Mouse (Mus musculus) liver, embryonic 13.5 days (tissue): ENCODE data around the gene Trem2. TPM values are rescaled to one million over a fixed set of nuclear protein-coding genes. Genes with fewer than 3 reads are reported as not detected.

Experiments used
- ATAC-seq: fragments of 200-750 bp; cut with Nextera tagmentation; 2 replicates; pipeline ENCODE4 v1.8.0; 2017; ENCODE audit warnings: low read depth, mild to moderate bottlenecking, moderate number of reproducible peaks, moderate library complexity
- DNase-seq: peaks from one replicate; pipeline ENCODE4 v3.0.0; 2022
- H3K27ac ChIP-seq: fragments of 300-500 bp; sonication (generic); 2 replicates; pipeline ENCODE4 v1.5.1; 2015; ENCODE audit warnings: moderate library complexity, mild to moderate bottlenecking, inconsistent platforms
- H3K27me3 ChIP-seq: fragments of 300-500 bp; sonication (generic); 2 replicates; pipeline ENCODE4 v1.6.1; 2015; ENCODE audit warnings: mild to moderate bottlenecking, inconsistent platforms
- H3K36me3 ChIP-seq: fragments of 300-500 bp; sonication (generic); 2 replicates; pipeline ENCODE4 v1.6.1; 2015; ENCODE audit warnings: mild to moderate bottlenecking, inconsistent platforms
- H3K4me1 ChIP-seq: fragments of 300-500 bp; sonication (generic); replicated peaks from 2 replicates; pipeline ENCODE4 v1.6.1; 2015; ENCODE audit warnings: inconsistent platforms
- H3K4me2 ChIP-seq: fragments of 300-500 bp; sonication (generic); 2 replicates; pipeline ENCODE4 v1.6.1; 2015; ENCODE audit warnings: inconsistent platforms, mild to moderate bottlenecking, moderate library complexity
- H3K4me3 ChIP-seq: fragments of 300-500 bp; sonication (generic); replicated peaks from 2 replicates; pipeline ENCODE4 v1.5.1; 2015; ENCODE audit warnings: mild to moderate bottlenecking, inconsistent platforms
- H3K9ac ChIP-seq: fragments of 300-500 bp; sonication (generic); 2 replicates; pipeline ENCODE4 v1.6.1; 2015; ENCODE audit warnings: mild to moderate bottlenecking, inconsistent platforms
- H3K9me3 ChIP-seq: fragments of 300-500 bp; sonication (generic); replicated peaks from 2 replicates; pipeline ENCODE4 v1.6.1; 2016; ENCODE audit warnings: inconsistent platforms
- WGBS: fragments of 180-500 bp; shearing (Covaris S2); methylation state at CpG from one replicate; pipeline ENCODE4 v1.1.7; 2015; ENCODE audit not compliant: insufficient replicate concordance; 5-methylcytosine and 5-hydroxymethylcytosine counted together
- polyA plus RNA-seq: library from polyadenylated mRNA; unstranded; fragments of >200 nt; fragmentation: Nextera tagmentation; extraction: Ambion mirVana; gene quantifications from 2 replicates; pipeline ENCODE4 v1.2.1, GENCODE M21; 2015

Gene Trem2
- polyA plus RNA-seq, 1 experiment from 2014 or later, result 3.2 TPM

DNA sequence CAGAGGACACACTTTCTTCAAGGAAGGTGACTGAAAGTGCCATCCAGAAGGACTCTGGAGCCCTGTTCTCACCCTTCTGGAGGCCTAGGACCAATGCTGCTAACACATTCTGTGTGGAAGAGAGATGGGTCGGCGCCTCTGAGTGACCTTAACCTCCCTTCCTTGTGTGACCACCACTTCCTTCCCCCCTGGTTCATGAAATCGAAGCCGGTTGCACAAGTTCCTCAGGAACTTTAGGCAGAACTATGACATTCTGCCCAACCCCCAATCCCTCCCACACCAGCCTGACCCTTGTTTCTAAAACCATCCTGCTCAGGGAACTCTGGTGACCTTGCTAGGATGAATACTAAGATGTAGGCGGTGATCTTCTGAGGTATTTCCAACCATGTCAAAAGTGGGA is 21.9 kb upstream of the Trem2 start:
- Histone ChIP-seq H3K4me1 (peaks cover 44% of the 10 kb centered on the region), H3K9ac (no peak overlapping the region), H3K27ac (peak overlapping the region; percentile 61), H3K4me2 (no peak overlapping the region), H3K27me3 (no peaks in the 10 kb centered on the region), H3K9me3 (no peaks in the 10 kb centered on the region), H3K4me3 (no peak overlapping the region), H3K36me3 (no peaks in the 10 kb centered on the region)
- no peak for ATAC-seq
- 41% methylated on average over 5 of the region's 5 CpGs for WGBS
- no peak for DNase-seq

DNA sequence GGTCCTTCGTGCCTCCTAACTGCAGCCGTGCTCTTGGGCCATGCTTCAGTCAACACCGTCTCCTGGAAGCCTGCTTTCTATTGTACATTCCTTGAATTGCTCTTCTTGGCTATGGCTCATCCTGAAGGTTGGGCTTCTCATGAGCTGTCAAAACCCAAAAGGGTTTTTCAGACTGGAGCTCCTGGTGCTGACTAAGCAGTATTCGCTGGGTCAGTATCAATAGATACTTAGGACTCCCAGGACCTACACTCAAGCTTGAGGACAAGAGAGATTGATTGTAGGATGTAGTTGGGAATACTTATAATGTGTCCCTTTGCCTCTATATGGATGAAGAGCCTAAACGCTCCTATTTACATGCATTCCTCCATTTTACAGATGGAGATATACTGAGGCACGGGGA is 21.1 kb upstream of the Trem2 start:
- Histone ChIP-seq H3K4me3 (no peak overlapping the region), H3K4me2 (no peak overlapping the region), H3K27ac (no peak overlapping the region; the same call in 1 of the 2 replicates), H3K27me3 (no peaks in the 10 kb centered on the region), H3K9me3 (no peaks in the 10 kb centered on the region), H3K4me1 (peaks cover 40% of the 10 kb centered on the region), H3K36me3 (no peaks in the 10 kb centered on the region), H3K9ac (no peak overlapping the region)
- DNase-seq, result no peak
- no peak for ATAC-seq
- WGBS, result 78% methylated on average over 6 of the region's 6 CpGs

- Histone ChIP-seq H3K9me3 (no peaks in the 10 kb centered on the region), H3K27ac (no peak overlapping the region), H3K4me1 (peaks cover 37% of the 10 kb centered on the region), H3K9ac (no peak overlapping the region), H3K4me3 (no peak overlapping the region), H3K27me3 (no peaks in the 10 kb centered on the region), H3K4me2 (no peak overlapping the region), H3K36me3 (no peaks in the 10 kb centered on the region)
- no peak for ATAC-seq
- DNase-seq, result no peak
- 67% methylated on average over 11 of the region's 11 CpGs for WGBS
Observed at GRCm38 (mm10) chr17:48325638-48326037, 20.6 kb upstream of the Trem2 start.

DNA sequence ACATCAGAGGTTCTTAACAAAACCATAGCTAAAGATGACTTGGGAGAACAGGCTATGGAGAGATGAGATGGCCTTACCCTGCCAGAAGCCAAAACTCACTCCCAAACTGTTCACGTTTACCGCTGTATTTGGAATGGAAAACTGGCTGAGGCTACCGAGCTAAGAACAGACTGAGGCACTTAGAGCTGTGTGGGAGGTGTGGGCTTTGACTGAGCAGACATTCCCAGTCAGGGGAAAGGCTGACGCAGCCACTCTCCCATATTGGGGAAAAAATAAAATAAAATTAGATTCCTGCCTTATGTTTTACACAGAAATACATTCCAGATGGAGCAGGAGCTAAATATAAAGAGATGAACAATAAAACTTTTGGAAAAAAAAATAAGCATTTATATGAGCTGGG is 19.5 kb upstream of the Trem2 start:
- ATAC-seq (no peak), DNase-seq (no peak)
- H3K27ac ChIP-seq, result no peak overlapping the region
- no peaks in the 10 kb centered on the region for H3K36me3 ChIP-seq
- no peak overlapping the region for H3K9ac ChIP-seq
- no peaks in the 10 kb centered on the region for H3K27me3 ChIP-seq
- no peak overlapping the region for H3K4me3 ChIP-seq
- WGBS, result 74% methylated on average over 4 of the region's 4 CpGs
- peaks cover 28% of the 10 kb centered on the region for H3K4me1 ChIP-seq
- H3K9me3 ChIP-seq, result no peaks in the 10 kb centered on the region
- no peak overlapping the region for H3K4me2 ChIP-seq

DNA sequence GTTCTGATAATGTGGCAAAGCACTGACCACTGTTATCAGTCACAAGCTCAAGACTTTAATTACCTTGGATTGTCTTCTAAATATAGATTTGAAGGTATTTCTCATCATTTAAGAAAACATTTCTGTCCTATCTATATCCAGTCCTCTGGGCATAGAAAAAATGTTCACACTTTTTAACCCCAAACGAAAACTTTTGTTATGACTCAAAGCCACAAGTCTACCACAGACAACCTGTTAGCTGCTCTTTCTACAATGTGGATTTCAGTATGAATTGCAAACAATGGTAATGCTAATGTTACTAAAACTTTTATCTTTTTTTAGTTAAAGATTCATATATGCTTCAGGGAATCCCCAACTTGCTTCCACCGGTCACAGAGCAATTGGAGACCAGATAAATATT is 13.7 kb upstream of the Trem2 start:
- Histone ChIP-seq H3K27me3 (no peaks in the 10 kb centered on the region), H3K4me2 (no peak overlapping the region), H3K4me3 (no peak overlapping the region), H3K9ac (no peak overlapping the region), H3K36me3 (no peaks in the 10 kb centered on the region), H3K27ac (no peak overlapping the region), H3K9me3 (no peaks in the 10 kb centered on the region), H3K4me1 (no peaks in the 10 kb centered on the region)
- no peak for DNase-seq
- ATAC-seq, result no peak
- 71% methylated on average over 2 of the region's 2 CpGs for WGBS

- H3K4me1 ChIP-seq, result no peaks in the 10 kb centered on the region
Observed at GRCm38 (mm10) chr17:48334186-48334585, 12.0 kb upstream of the Trem2 start.

GRCm38 (mm10) chr17:48336857-48337256 is 9.3 kb upstream of the Trem2 start:
- Histone ChIP-seq H3K36me3 (no peaks in the 10 kb centered on the region), H3K9me3 (no peaks in the 10 kb centered on the region), H3K4me3 (no peak overlapping the region), H3K27me3 (no peaks in the 10 kb centered on the region), H3K9ac (no peak overlapping the region), H3K4me2 (no peak overlapping the region), H3K4me1 (peaks cover 10% of the 10 kb centered on the region), H3K27ac (no peak overlapping the region)
- peak; percentile 78 for ATAC-seq
- 0% methylated on average over 6 of the region's 6 CpGs for WGBS
- DNase-seq, result peak; percentile 73

More at GRCm38 (mm10) chr17:48334186-48334585, 12.0 kb upstream of the Trem2 start:
- Histone ChIP-seq H3K4me3 (no peak overlapping the region), H3K4me2 (no peak overlapping the region), H3K36me3 (no peaks in the 10 kb centered on the region), H3K27me3 (no peaks in the 10 kb centered on the region), H3K9me3 (no peaks in the 10 kb centered on the region), H3K9ac (no peak overlapping the region), H3K27ac (no peak overlapping the region)
- DNase-seq (no peak), ATAC-seq (no peak)
- 77% methylated on average over 4 of the region's 4 CpGs for WGBS

- H3K9ac ChIP-seq, result no peak overlapping the region
- no peak overlapping the region for H3K4me3 ChIP-seq
- no peaks in the 10 kb centered on the region for H3K36me3 ChIP-seq
- 81% methylated on average over 1 of the region's 1 CpGs for WGBS
- ATAC-seq (no peak), DNase-seq (no peak)
- no peaks in the 10 kb centered on the region for H3K9me3 ChIP-seq
- H3K4me2 ChIP-seq, result no peak overlapping the region
- H3K4me1 ChIP-seq, result peaks cover 16% of the 10 kb centered on the region
- no peaks in the 10 kb centered on the region for H3K27me3 ChIP-seq
- H3K27ac ChIP-seq, result no peak overlapping the region
Observed at GRCm38 (mm10) chr17:48340267-48340666, 5.9 kb upstream of the Trem2 start.

- Histone ChIP-seq H3K27me3 (no peaks in the 10 kb centered on the region), H3K9me3 (no peaks in the 10 kb centered on the region), H3K4me1 (peaks cover 16% of the 10 kb centered on the region), H3K9ac (no peak overlapping the region), H3K27ac (peak overlapping the region; percentile 26; the same call in 1 of the 2 replicates), H3K4me3 (no peak overlapping the region), H3K4me2 (no peak overlapping the region), H3K36me3 (no peaks in the 10 kb centered on the region)
- DNase-seq (no peak), ATAC-seq (peak; percentile 68)
- WGBS, result 17% methylated on average over 3 of the region's 3 CpGs
Observed at GRCm38 (mm10) chr17:48341947-48342346, 4.3 kb upstream of the Trem2 start.

- H3K4me1 ChIP-seq, result peaks cover 16% of the 10 kb centered on the region
- DNase-seq (no peak), ATAC-seq (no peak)
- 53% methylated on average over 2 of the region's 2 CpGs for WGBS
- H3K36me3 ChIP-seq, result no peaks in the 10 kb centered on the region
- H3K9ac ChIP-seq, result no peak overlapping the region
- no peaks in the 10 kb centered on the region for H3K9me3 ChIP-seq
- H3K4me2 ChIP-seq, result no peak overlapping the region
- H3K4me3 ChIP-seq, result no peak overlapping the region
- H3K27ac ChIP-seq, result no peak overlapping the region
- H3K27me3 ChIP-seq, result no peaks in the 10 kb centered on the region
Observed at GRCm38 (mm10) chr17:48343065-48343464, 3.1 kb upstream of the Trem2 start.

DNA sequence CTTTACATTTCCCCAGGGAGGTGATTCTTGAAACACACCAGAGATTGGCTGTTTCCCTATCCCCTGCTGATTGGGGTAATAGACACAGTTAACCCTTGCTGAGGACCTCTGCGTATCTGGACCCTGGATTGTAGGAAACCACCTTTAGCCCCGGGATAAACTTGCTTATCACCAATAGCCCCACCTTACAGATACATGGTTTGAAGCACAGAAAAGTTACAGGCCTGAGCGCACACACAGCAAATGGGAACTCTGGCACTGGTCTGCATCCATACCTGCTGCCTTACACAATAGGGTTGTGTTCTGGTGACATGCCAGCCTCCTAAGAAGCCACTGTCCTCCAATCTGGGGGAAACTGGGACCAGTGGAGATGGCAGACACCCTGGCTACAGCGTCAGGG is 377 bp upstream of the Trem2 start:
- Histone ChIP-seq H3K4me1 (peaks cover 16% of the 10 kb centered on the region), H3K36me3 (no peaks in the 10 kb centered on the region), H3K4me2 (no peak overlapping the region), H3K27ac (no peak overlapping the region), H3K27me3 (no peaks in the 10 kb centered on the region), H3K4me3 (no peak overlapping the region), H3K9ac (no peak overlapping the region), H3K9me3 (no peaks in the 10 kb centered on the region)
- ATAC-seq (no peak), DNase-seq (no peak)
- WGBS, result 61% methylated on average over 4 of the region's 4 CpGs

DNA sequence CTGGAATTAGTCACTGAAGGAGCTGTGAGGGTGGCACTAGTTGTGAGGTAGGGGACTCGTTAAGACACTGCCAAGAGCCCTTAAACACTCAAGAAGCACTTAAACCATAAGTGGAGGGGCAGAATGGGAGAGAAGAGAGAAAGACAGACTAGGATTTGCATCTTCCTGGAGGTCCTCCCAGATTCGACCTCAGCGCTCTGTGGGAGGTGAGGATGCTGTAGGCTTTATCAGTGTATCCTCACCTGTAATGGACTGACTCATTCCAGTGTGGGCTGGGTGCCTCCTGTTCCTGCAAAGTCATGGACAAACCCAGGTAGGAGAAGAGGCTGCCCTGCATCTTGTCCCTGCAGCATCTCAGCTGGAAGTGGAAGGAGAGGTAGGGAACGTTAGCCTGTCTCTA is 633 bp downstream of the Trem2 start:
- H3K36me3 ChIP-seq, result no peaks in the 10 kb centered on the region
- H3K4me2 ChIP-seq, result no peak overlapping the region
- WGBS, result 56% methylated on average over 4 of the region's 4 CpGs
- ATAC-seq (no peak), DNase-seq (no peak)
- H3K4me3 ChIP-seq, result no peak overlapping the region
- no peaks in the 10 kb centered on the region for H3K27me3 ChIP-seq
- H3K4me1 ChIP-seq, result peaks cover 6% of the 10 kb centered on the region
- no peak overlapping the region for H3K9ac ChIP-seq
- H3K9me3 ChIP-seq, result no peaks in the 10 kb centered on the region
- no peak overlapping the region for H3K27ac ChIP-seq
